Mouse (Mus musculus) spleen, adult 2 months (tissue): ENCODE results near the gene Sec61a2.

Experiments
- CTCF ChIP-seq: fragments of 200-500 bp; IDR thresholded peaks from 2 replicates; pipeline ENCODE4 v1.5.1; 2011; ENCODE audit warnings: mild to moderate bottlenecking, inconsistent platforms; ENCODE audit not compliant: insufficient read depth, insufficient read length, insufficient replicate concordance; ENCODE audit errors: extremely low read depth
- POLR2A ChIP-seq: fragments of 200-500 bp; IDR thresholded peaks from 2 replicates; pipeline ENCODE4 v1.6.1; 2011; ENCODE audit warnings: low read depth, low read length, inconsistent platforms

GRCm38 (mm10) chr2:5862834-5863233 is 32.4 kb downstream of the Sec61a2 start, which contains the start of gene Gm13199:
- no peak for TF ChIP-seq POLR2A
- TF ChIP-seq CTCF: no peak
